Mouse (Mus musculus) neural tube, embryonic 13.5 days (tissue): ENCODE results near the gene Arpc3. TPM values are rescaled to one million over a fixed set of nuclear protein-coding genes. Genes with fewer than 3 reads are reported as not detected.

Experiments
- ATAC-seq: fragments of 200-750 bp; cut with Nextera tagmentation; 2 replicates; pipeline ENCODE4 v1.8.0; 2017; ENCODE audit warnings: low read depth, mild to moderate bottlenecking, moderate TSS enrichment, moderate library complexity
- H3K27ac ChIP-seq: fragments of 300-500 bp; sonication (generic); replicated peaks from 2 replicates; pipeline ENCODE4 v1.5.1; 2015; ENCODE audit warnings: moderate library complexity, mild to moderate bottlenecking, inconsistent platforms
- H3K27me3 ChIP-seq: fragments of 300-500 bp; sonication (generic); 2 replicates; pipeline ENCODE4 v1.6.1; 2015; ENCODE audit warnings: mild to moderate bottlenecking, inconsistent platforms
- H3K36me3 ChIP-seq: fragments of 300-500 bp; sonication (generic); 2 replicates; pipeline ENCODE4 v1.6.1; 2015; ENCODE audit warnings: mild to moderate bottlenecking, inconsistent platforms
- H3K4me1 ChIP-seq: fragments of 300-500 bp; sonication (generic); replicated peaks from 2 replicates; pipeline ENCODE4 v1.6.1; 2015; ENCODE audit warnings: inconsistent platforms
- H3K4me2 ChIP-seq: fragments of 300-500 bp; sonication (generic); 2 replicates; pipeline ENCODE4 v1.6.1; 2015; ENCODE audit warnings: inconsistent platforms, mild to moderate bottlenecking, moderate library complexity
- H3K4me3 ChIP-seq: fragments of 300-500 bp; sonication (generic); 2 replicates; pipeline ENCODE4 v1.5.1; 2015; ENCODE audit warnings: mild to moderate bottlenecking, inconsistent platforms
- H3K9ac ChIP-seq: fragments of 300-500 bp; sonication (generic); 2 replicates; pipeline ENCODE4 v1.6.1; 2015; ENCODE audit warnings: moderate library complexity, mild to moderate bottlenecking, inconsistent platforms
- H3K9me3 ChIP-seq: fragments of 300-500 bp; sonication (generic); 2 replicates; pipeline ENCODE4 v1.6.1; 2016; ENCODE audit warnings: inconsistent platforms
- WGBS: fragments of 180-500 bp; shearing (Covaris S2); methylation state at CpG from one replicate; pipeline ENCODE4 v1.1.7; 2015; 5-methylcytosine and 5-hydroxymethylcytosine counted together
- polyA plus RNA-seq: library from polyadenylated mRNA; unstranded; fragments of >200 nt; fragmentation: Nextera tagmentation; extraction: Ambion mirVana; gene quantifications from 2 replicates; pipeline ENCODE4 v1.2.1, GENCODE M21; 2015

The Arpc3 gene
- polyA plus RNA-seq, 1 experiment from 2014 or later, result 169 TPM

- no peak overlapping the region for H3K4me3 ChIP-seq
- no peak overlapping the region for H3K27ac ChIP-seq
- H3K9me3 ChIP-seq, result no peaks in the 10 kb centered on the region
- no peak overlapping the region for H3K9ac ChIP-seq
- H3K36me3 ChIP-seq, result peaks cover 98% of the 10 kb centered on the region
- H3K4me1 ChIP-seq, result no peaks in the 10 kb centered on the region
- no peak for ATAC-seq
- H3K4me2 ChIP-seq, result no peak overlapping the region
- WGBS, result 91% methylated on average over 9 of the region's 9 CpGs
- H3K27me3 ChIP-seq, result no peaks in the 10 kb centered on the region
These were observed 69.8 kb downstream of the Arpc3 start for GRCm38 (mm10) chr5:122461431-122461830.

Other genes starting within 250 kb of the Arpc3 start
- 209 and 226 TPM in 2 replicates for gene Ppp1cc, start 233.6 kb upstream of the Arpc3 start, polyA plus RNA-seq
- gene Hvcn1, start 185.1 kb upstream of the Arpc3 start, polyA plus RNA-seq, result 2.1 and 2.2 TPM in 2 replicates
- 4.1 and 4.8 TPM in 2 replicates for gene Tctn1, start 127.4 kb upstream of the Arpc3 start, polyA plus RNA-seq
- 8.5 and 8.6 TPM in 2 replicates for gene Pptc7, start 107.5 kb upstream of the Arpc3 start, polyA plus RNA-seq
- gene Rad9b, start 37.6 kb upstream of the Arpc3 start, polyA plus RNA-seq, result 18.5 and 18.9 TPM in 2 replicates
- gene Vps29, start 37.5 kb upstream of the Arpc3 start, polyA plus RNA-seq, result 307 and 327 TPM in 2 replicates
- gene Gpn3, start 20.0 kb upstream of the Arpc3 start, polyA plus RNA-seq, result 46.9 and 53.6 TPM in 2 replicates
- 135 and 142 TPM in 2 replicates for gene Fam216a, start 19.5 kb upstream of the Arpc3 start, polyA plus RNA-seq
- gene Anapc7, start 29.8 kb downstream of the Arpc3 start, polyA plus RNA-seq, result 47.8 and 49.2 TPM in 2 replicates
- gene Atp2a2, start 110.3 kb downstream of the Arpc3 start, polyA plus RNA-seq, result 43.5 and 52.8 TPM in 2 replicates
- gene Ift81, start 222.6 kb downstream of the Arpc3 start, polyA plus RNA-seq, result 54.0 and 57.8 TPM in 2 replicates